Mouse (Mus musculus) kidney, postnatal 4 days (tissue): Measurements from ENCODE around the gene Ints2.

Experiments
- DNase-seq, 2 experiments: peaks; one replicate each; pipeline ENCODE4 v3.0.0; 2021; ENCODE audit warnings: mixed read lengths in 2 of 2

Gene Ints2

DNA sequence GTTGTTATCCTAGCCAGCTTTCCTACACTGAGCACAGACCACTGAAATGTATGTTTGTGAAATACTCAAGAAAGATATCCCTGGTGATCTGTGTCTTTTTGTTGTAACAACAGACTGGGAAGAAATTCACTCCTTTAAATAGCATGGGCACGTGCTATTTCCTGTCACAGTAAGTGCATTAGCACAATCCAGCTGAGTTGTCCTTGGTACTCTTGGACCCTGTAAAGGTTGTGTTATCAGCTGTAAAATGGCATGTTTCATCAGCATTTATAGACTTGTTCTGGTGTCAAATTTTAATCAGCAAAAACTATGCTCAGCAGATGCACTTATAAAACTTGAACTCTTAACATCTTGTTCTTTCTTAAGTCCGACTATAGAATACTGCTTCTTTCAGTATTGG is 86.6 kb downstream of the Ints2 start:
- DNase-seq = no peak
